Mouse (Mus musculus): ENCODE measurements at regions not wholly inside any gene's neighbourhood (a gene's known extent, or its start where the extent isn't known, plus 50 kb on each side); places are given as distances from the start of the nearest gene placed in this dataset.

GRCm38 (mm10) chr11:43351818-43352217 lies 74.2 kb downstream of the Pttg1 start:
- Histone ChIP-seq H3K36me3 (ENCODE audit: control insufficient read depth, insufficient read depth, low read length) (no peaks in the 10 kb centered on the region), H3K9me3 (ENCODE audit: control insufficient read depth, low read length) (no peaks in the 10 kb centered on the region), H3K27ac (replicated peaks) (no peak overlapping the region), H3K9ac (ENCODE audit: low read length) (no peak overlapping the region), H3K4me3 (ENCODE audit: low read depth, low read length) (no peak overlapping the region), H3K4me2 (replicated peaks; ENCODE audit: low read depth) (no peak overlapping the region), H3K4me1 (replicated peaks; ENCODE audit: control insufficient read depth, insufficient read depth) (no peaks in the 10 kb centered on the region), H3K27me3 (ENCODE audit: control insufficient read depth, insufficient read depth, low read length) (no peaks in the 10 kb centered on the region)
- 66% methylated on average over 2 of the region's 2 CpGs for WGBS
- ATAC-seq (ENCODE audit: low FRiP score, low TSS enrichment) (no peak), DNase-seq (ENCODE audit: low spot score) (no peak)
- TF ChIP-seq CTCF (IDR thresholded peaks at IDR 0.05; ENCODE audit: low read depth) (no peak), EP300 (optimal IDR thresholded peaks at IDR 0.05) (no peak)

- ATAC-seq (ENCODE audit: low FRiP score, low TSS enrichment) (no peak), DNase-seq (ENCODE audit: low spot score) (no peak)
- Histone ChIP-seq H3K4me3 (ENCODE audit: low read depth, low read length) (no peak overlapping the region), H3K36me3 (ENCODE audit: control insufficient read depth, insufficient read depth, low read length) (no peaks in the 10 kb centered on the region), H3K9me3 (ENCODE audit: control insufficient read depth, low read length) (no peaks in the 10 kb centered on the region), H3K27ac (replicated peaks) (no peak overlapping the region), H3K4me2 (replicated peaks; ENCODE audit: low read depth) (no peak overlapping the region), H3K27me3 (ENCODE audit: control insufficient read depth, insufficient read depth, low read length) (no peaks in the 10 kb centered on the region), H3K4me1 (replicated peaks; ENCODE audit: control insufficient read depth, insufficient read depth) (no peaks in the 10 kb centered on the region), H3K9ac (ENCODE audit: low read length) (no peak overlapping the region)
- TF ChIP-seq CTCF (IDR thresholded peaks at IDR 0.05; ENCODE audit: low read depth) (no peak), EP300 (optimal IDR thresholded peaks at IDR 0.05) (no peak)
- WGBS, result 87% methylated on average over 2 of the region's 2 CpGs
Observed at GRCm38 (mm10) chr11:43351348-43351747, 74.7 kb downstream of the Pttg1 start.

- no peak for DNase-seq (ENCODE audit: low spot score)
- Histone ChIP-seq H3K9me3 (ENCODE audit: control insufficient read depth, low read length) (no peaks in the 10 kb centered on the region), H3K27ac (replicated peaks) (no peak overlapping the region), H3K4me1 (replicated peaks; ENCODE audit: control insufficient read depth, insufficient read depth) (no peaks in the 10 kb centered on the region), H3K27me3 (ENCODE audit: control insufficient read depth, insufficient read depth, low read length) (no peaks in the 10 kb centered on the region), H3K36me3 (ENCODE audit: control insufficient read depth, insufficient read depth, low read length) (no peaks in the 10 kb centered on the region), H3K4me3 (ENCODE audit: low read depth, low read length) (no peak overlapping the region), H3K4me2 (replicated peaks; ENCODE audit: low read depth) (no peak overlapping the region), H3K9ac (ENCODE audit: low read length) (no peak overlapping the region)
- no peak for ATAC-seq (ENCODE audit: low FRiP score, low TSS enrichment)
- TF ChIP-seq CTCF (IDR thresholded peaks at IDR 0.05; ENCODE audit: low read depth) (no peak), EP300 (optimal IDR thresholded peaks at IDR 0.05) (no peak)
- 66% methylated on average over 3 of the region's 3 CpGs for WGBS
Observed at GRCm38 (mm10) chr11:43350242-43350641, 75.8 kb downstream of the Pttg1 start.

- H3K27ac ChIP-seq (replicated peaks), result no peak overlapping the region
- no peak for DNase-seq (ENCODE audit: low spot score)
Observed at GRCm38 (mm10) chr11:43349564-43349963, 76.5 kb downstream of the Pttg1 start.

GRCm38 (mm10) chr11:43348571-43348970 lies 77.5 kb downstream of the Pttg1 start:
- Histone ChIP-seq H3K4me2 (replicated peaks; ENCODE audit: low read depth) (no peak overlapping the region), H3K4me3 (ENCODE audit: low read depth, low read length) (no peak overlapping the region), H3K4me1 (replicated peaks; ENCODE audit: control insufficient read depth, insufficient read depth) (no peaks in the 10 kb centered on the region), H3K27me3 (ENCODE audit: control insufficient read depth, insufficient read depth, low read length) (no peaks in the 10 kb centered on the region), H3K9me3 (ENCODE audit: control insufficient read depth, low read length) (no peaks in the 10 kb centered on the region), H3K36me3 (ENCODE audit: control insufficient read depth, insufficient read depth, low read length) (no peaks in the 10 kb centered on the region), H3K27ac (replicated peaks) (no peak overlapping the region), H3K9ac (ENCODE audit: low read length) (no peak overlapping the region)
- 17% methylated on average over 4 of the region's 4 CpGs for WGBS
- peak; percentile 78 for DNase-seq (ENCODE audit: low spot score)
- TF ChIP-seq EP300 (optimal IDR thresholded peaks at IDR 0.05), result no peak
- TF ChIP-seq CTCF (IDR thresholded peaks at IDR 0.05; ENCODE audit: low read depth), result peak; percentile 98
- ATAC-seq (ENCODE audit: low FRiP score, low TSS enrichment), result no peak

More at GRCm38 (mm10) chr11:43349564-43349963, 76.5 kb downstream of the Pttg1 start:
- no peaks in the 10 kb centered on the region for H3K9me3 ChIP-seq (ENCODE audit: control insufficient read depth, low read length)
- H3K27me3 ChIP-seq (ENCODE audit: control insufficient read depth, insufficient read depth, low read length), result no peaks in the 10 kb centered on the region
- 42% methylated on average over 7 of the region's 7 CpGs for WGBS
- H3K4me1 ChIP-seq (replicated peaks; ENCODE audit: control insufficient read depth, insufficient read depth), result no peaks in the 10 kb centered on the region
- ATAC-seq (ENCODE audit: low FRiP score, low TSS enrichment), result no peak
- no peaks in the 10 kb centered on the region for H3K36me3 ChIP-seq (ENCODE audit: control insufficient read depth, insufficient read depth, low read length)
- H3K9ac ChIP-seq (ENCODE audit: low read length), result no peak overlapping the region
- no peak overlapping the region for H3K4me2 ChIP-seq (replicated peaks; ENCODE audit: low read depth)
- H3K4me3 ChIP-seq (ENCODE audit: low read depth, low read length), result no peak overlapping the region
- TF ChIP-seq EP300 (optimal IDR thresholded peaks at IDR 0.05), result no peak
- no peak for TF ChIP-seq CTCF (IDR thresholded peaks at IDR 0.05; ENCODE audit: low read depth)

GRCm38 (mm10) chr11:43346489-43346888 lies 79.6 kb downstream of the Pttg1 start:
- WGBS, result 98% methylated on average over 9 of the region's 9 CpGs
- no peaks in the 10 kb centered on the region for H3K27me3 ChIP-seq (ENCODE audit: control insufficient read depth, insufficient read depth, low read length)
- H3K27ac ChIP-seq (replicated peaks), result no peak overlapping the region
- no peak for TF ChIP-seq EP300 (optimal IDR thresholded peaks at IDR 0.05)
- 0 out of 2 replicates have a peak, but pooled peaks have one; percentile 5 for TF ChIP-seq CTCF (IDR thresholded peaks at IDR 0.05; ENCODE audit: low read depth)
- H3K4me3 ChIP-seq (ENCODE audit: low read depth, low read length), result no peak overlapping the region
- no peaks in the 10 kb centered on the region for H3K9me3 ChIP-seq (ENCODE audit: control insufficient read depth, low read length)
- H3K9ac ChIP-seq (ENCODE audit: low read length), result no peak overlapping the region
- ATAC-seq (ENCODE audit: low FRiP score, low TSS enrichment) (no peak), DNase-seq (ENCODE audit: low spot score) (no peak)
- no peaks in the 10 kb centered on the region for H3K36me3 ChIP-seq (ENCODE audit: control insufficient read depth, insufficient read depth, low read length)
- H3K4me2 ChIP-seq (replicated peaks; ENCODE audit: low read depth), result no peak overlapping the region
- H3K4me1 ChIP-seq (replicated peaks; ENCODE audit: control insufficient read depth, insufficient read depth), result no peaks in the 10 kb centered on the region
